Mouse (Mus musculus) stomach, postnatal 0 days (tissue): ENCODE measurements around the gene Tcf7l1.

Experiments
- CTCF ChIP-seq: IDR thresholded peaks from 2 replicates; pipeline ENCODE4 v1.5.1; 2016; ENCODE audit warnings: antibody characterized with exemption, low read depth, mild to moderate bottlenecking, moderate library complexity
- EP300 ChIP-seq: optimal IDR thresholded peaks from 2 replicates; pipeline ENCODE3; 2016; ENCODE audit warnings: antibody characterized with exemption

- TF ChIP-seq EP300 (no peak), CTCF (no peak)
These were observed 41.2 kb downstream of the Tcf7l1 start for GRCm38 (mm10) chr6:72747814-72748213.
